Mouse (Mus musculus): ENCODE results near the gene Hdgfl2. TPM values are rescaled to one million over a fixed set of nuclear protein-coding genes. Genes with fewer than 3 reads are reported as not detected.

Gene Hdgfl2
- polyA plus RNA-seq, 1 experiment from 2014 or later = 96.8 TPM

- Histone ChIP-seq H3K9me3 (ENCODE audit: control insufficient read depth, low read length) (no peaks in the 10 kb centered on the region), H3K4me2 (ENCODE audit: low read depth, low read length) (peak overlapping the region; percentile 67), H3K27ac (ENCODE audit: low read depth, low read length) (no peak overlapping the region), H3K27me3 (ENCODE audit: control insufficient read depth, insufficient read depth, low read length) (no peaks in the 10 kb centered on the region), H3K9ac (replicated peaks; ENCODE audit: low read depth, low read length) (peak overlapping the region; percentile 78; the same call in 1 of the 2 replicates), H3K4me1 (ENCODE audit: control insufficient read depth, insufficient read depth, low read length) (peaks cover 9% of the 10 kb centered on the region), H3K36me3 (ENCODE audit: control insufficient read depth, insufficient read depth, low read length) (peaks cover 10% of the 10 kb centered on the region; the same call in 1 of the 2 replicates), H3K4me3 (ENCODE audit: low read depth, low read length) (peak overlapping the region; percentile 81; the same call in 1 of the 2 replicates)
- ATAC-seq (ENCODE audit: low read depth) = no peak
- WGBS = 86% methylated on average over 4 of the region's 4 CpGs
These were observed 44.2 kb upstream of the Hdgfl2 start for GRCm38 (mm10) chr17:56035216-56035615.

DNA sequence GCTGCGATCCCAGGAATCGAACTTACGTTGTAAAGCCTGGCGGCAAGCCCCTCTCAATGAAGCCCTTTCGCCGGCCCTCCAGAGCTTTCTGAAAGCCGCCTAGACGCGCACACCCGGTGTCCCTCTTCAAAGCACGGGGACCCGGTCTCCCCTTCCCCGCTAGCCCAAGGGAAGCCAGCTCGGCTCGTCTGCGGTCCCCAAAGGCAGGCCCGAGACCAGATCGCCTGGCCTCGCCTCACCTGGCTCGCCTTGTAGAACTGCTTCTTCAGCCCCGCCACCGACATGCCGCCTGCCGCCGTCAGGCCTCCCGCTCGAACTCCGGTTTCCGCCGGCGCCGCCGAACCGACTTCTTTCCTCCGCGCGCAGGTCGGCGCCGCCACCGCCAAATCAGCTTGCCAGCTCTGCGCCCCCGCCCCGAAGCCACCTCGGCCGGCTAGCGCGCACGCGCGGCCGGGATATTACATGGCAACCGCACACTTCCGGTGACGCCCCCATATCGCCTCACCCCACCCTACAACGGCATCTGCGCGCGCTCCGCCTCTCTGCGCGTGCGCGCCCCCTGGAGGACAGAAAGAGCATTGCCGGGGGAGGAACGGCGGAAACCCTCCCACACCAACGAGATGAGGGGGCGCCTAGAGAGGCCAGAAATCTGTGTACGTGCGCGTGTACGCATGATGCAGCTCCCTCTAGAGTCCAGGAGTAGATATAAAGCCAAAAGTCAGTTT lies 43.1 kb upstream of the Hdgfl2 start, which contains the start of gene Sh3gl1:
TSS of gene Sh3gl1 (minus strand) at position 460 of the 725 bp plus-strand sequence.
- peak within 1 kb of the TSS; percentile 67 for H3K4me2 ChIP-seq (ENCODE audit: low read depth, low read length)
- peaks cover 15% of the 10 kb centered on the region for H3K4me1 ChIP-seq (ENCODE audit: control insufficient read depth, insufficient read depth, low read length)
- peak within 1 kb of the TSS; percentile 78 for H3K9ac ChIP-seq (replicated peaks; ENCODE audit: low read depth, low read length)
- under 1% methylated on average over 74 of the region's 74 CpGs for WGBS
- peak; percentile 89 for ATAC-seq (ENCODE audit: low read depth)
- H3K36me3 ChIP-seq (ENCODE audit: control insufficient read depth, insufficient read depth, low read length) = peaks cover 10% of the 10 kb centered on the region; the same call in 1 of the 2 replicates
- no peaks in the 10 kb centered on the region for H3K9me3 ChIP-seq (ENCODE audit: control insufficient read depth, low read length)
- peak within 1 kb of the TSS; percentile 83 for H3K27ac ChIP-seq (ENCODE audit: low read depth, low read length)
- no peaks in the 10 kb centered on the region for H3K27me3 ChIP-seq (ENCODE audit: control insufficient read depth, insufficient read depth, low read length)
- peak within 1 kb of the TSS; percentile 81 for H3K4me3 ChIP-seq (ENCODE audit: low read depth, low read length)

DNA sequence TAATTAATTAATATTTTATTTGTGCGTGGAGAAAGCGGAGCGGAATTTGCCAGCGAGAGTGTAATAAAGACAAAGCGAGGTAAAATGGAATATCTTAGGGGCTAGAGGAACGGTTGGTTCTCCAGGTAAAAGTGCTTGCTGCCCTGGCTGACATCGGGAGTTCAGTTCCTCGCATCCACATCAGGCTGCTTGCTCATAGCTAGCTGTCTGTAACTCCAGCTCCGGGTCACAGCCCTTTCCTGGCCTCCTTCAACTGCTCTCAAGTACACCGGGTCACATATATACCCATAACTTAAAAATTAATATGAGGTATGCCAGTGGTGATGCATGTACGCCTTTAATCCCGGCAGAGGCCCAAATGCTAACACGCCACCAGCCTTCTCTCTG lies 42.5 kb upstream of the Hdgfl2 start:
- H3K4me1 ChIP-seq (ENCODE audit: control insufficient read depth, insufficient read depth, low read length) = peaks cover 15% of the 10 kb centered on the region
- peak overlapping the region; percentile 34; the same call in 1 of the 2 replicates for H3K27ac ChIP-seq (ENCODE audit: low read depth, low read length)
- ATAC-seq (ENCODE audit: low read depth) = peak; percentile 32
- H3K4me2 ChIP-seq (ENCODE audit: low read depth, low read length) = peak overlapping the region; percentile 34; the same call in 1 of the 2 replicates
- no peak overlapping the region for H3K9ac ChIP-seq (replicated peaks; ENCODE audit: low read depth, low read length)
- 37% methylated on average over 13 of the region's 13 CpGs for WGBS
- H3K27me3 ChIP-seq (ENCODE audit: control insufficient read depth, insufficient read depth, low read length) = no peaks in the 10 kb centered on the region
- H3K36me3 ChIP-seq (ENCODE audit: control insufficient read depth, insufficient read depth, low read length) = peaks cover 10% of the 10 kb centered on the region; the same call in 1 of the 2 replicates
- H3K4me3 ChIP-seq (ENCODE audit: low read depth, low read length) = peak overlapping the region; percentile 81
- H3K9me3 ChIP-seq (ENCODE audit: control insufficient read depth, low read length) = no peaks in the 10 kb centered on the region

GRCm38 (mm10) chr17:56038583-56039261 lies 40.7 kb upstream of the Hdgfl2 start:
- 82% methylated on average over 8 of the region's 8 CpGs for WGBS
- no peak overlapping the region for H3K27ac ChIP-seq (ENCODE audit: low read depth, low read length)
- no peak overlapping the region for H3K9ac ChIP-seq (replicated peaks; ENCODE audit: low read depth, low read length)
- H3K4me2 ChIP-seq (ENCODE audit: low read depth, low read length) = no peak overlapping the region
- no peaks in the 10 kb centered on the region for H3K9me3 ChIP-seq (ENCODE audit: control insufficient read depth, low read length)
- peaks cover 15% of the 10 kb centered on the region for H3K4me1 ChIP-seq (ENCODE audit: control insufficient read depth, insufficient read depth, low read length)
- H3K4me3 ChIP-seq (ENCODE audit: low read depth, low read length) = no peak overlapping the region
- H3K36me3 ChIP-seq (ENCODE audit: control insufficient read depth, insufficient read depth, low read length) = peaks cover 4% of the 10 kb centered on the region; the same call in 1 of the 2 replicates
- no peak for ATAC-seq (ENCODE audit: low read depth)
- no peaks in the 10 kb centered on the region for H3K27me3 ChIP-seq (ENCODE audit: control insufficient read depth, insufficient read depth, low read length)

GRCm38 (mm10) chr17:56039345-56039744 lies 40.1 kb upstream of the Hdgfl2 start:
- Histone ChIP-seq H3K27ac (ENCODE audit: low read depth, low read length) (no peak overlapping the region), H3K9me3 (ENCODE audit: control insufficient read depth, low read length) (no peaks in the 10 kb centered on the region), H3K4me2 (ENCODE audit: low read depth, low read length) (no peak overlapping the region; the same call in 1 of the 2 replicates), H3K4me1 (ENCODE audit: control insufficient read depth, insufficient read depth, low read length) (peaks cover 15% of the 10 kb centered on the region), H3K4me3 (ENCODE audit: low read depth, low read length) (no peak overlapping the region), H3K9ac (replicated peaks; ENCODE audit: low read depth, low read length) (no peak overlapping the region), H3K27me3 (ENCODE audit: control insufficient read depth, insufficient read depth, low read length) (no peaks in the 10 kb centered on the region), H3K36me3 (ENCODE audit: control insufficient read depth, insufficient read depth, low read length) (no peaks in the 10 kb centered on the region)
- WGBS = 78% methylated on average over 4 of the region's 4 CpGs
- no peak for ATAC-seq (ENCODE audit: low read depth)

GRCm38 (mm10) chr17:56040030-56040856 lies 39.2 kb upstream of the Hdgfl2 start, which contains the start of gene Chaf1a:
TSS of gene Chaf1a (plus strand) at chr17:56040439.
- WGBS = under 1% methylated on average over 67 of the region's 68 CpGs
- Histone ChIP-seq H3K9me3 (ENCODE audit: control insufficient read depth, low read length) (no peaks in the 10 kb centered on the region), H3K4me1 (ENCODE audit: control insufficient read depth, insufficient read depth, low read length) (peaks cover 12% of the 10 kb centered on the region), H3K36me3 (ENCODE audit: control insufficient read depth, insufficient read depth, low read length) (no peaks in the 10 kb centered on the region), H3K4me3 (ENCODE audit: low read depth, low read length) (peak within 1 kb of the TSS; percentile 67), H3K27me3 (ENCODE audit: control insufficient read depth, insufficient read depth, low read length) (no peaks in the 10 kb centered on the region), H3K9ac (replicated peaks; ENCODE audit: low read depth, low read length) (peak within 1 kb of the TSS; percentile 58), H3K4me2 (ENCODE audit: low read depth, low read length) (peak within 1 kb of the TSS; percentile 76), H3K27ac (ENCODE audit: low read depth, low read length) (0 out of 2 replicates have a peak within 1 kb of the TSS, but pooled peaks have one; percentile 16)
- peak; percentile 85 for ATAC-seq (ENCODE audit: low read depth)

DNA sequence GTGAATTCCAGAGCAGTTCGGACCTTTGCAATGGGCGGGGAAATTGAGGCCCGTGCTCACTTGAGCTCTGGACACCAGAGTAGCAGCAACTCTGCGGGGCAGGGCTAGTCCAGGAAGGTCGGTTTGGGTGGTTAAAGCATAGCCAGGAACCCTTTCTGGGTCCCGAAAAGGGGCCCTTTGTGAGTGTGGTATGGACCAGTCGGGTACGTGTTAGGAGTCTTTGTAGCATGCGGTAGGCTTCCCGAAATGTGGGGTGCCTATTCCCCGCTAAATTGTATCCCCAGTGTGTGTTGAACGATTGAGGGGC lies 38.6 kb upstream of the Hdgfl2 start:
- WGBS = 3% methylated on average over 12 of the region's 12 CpGs

DNA sequence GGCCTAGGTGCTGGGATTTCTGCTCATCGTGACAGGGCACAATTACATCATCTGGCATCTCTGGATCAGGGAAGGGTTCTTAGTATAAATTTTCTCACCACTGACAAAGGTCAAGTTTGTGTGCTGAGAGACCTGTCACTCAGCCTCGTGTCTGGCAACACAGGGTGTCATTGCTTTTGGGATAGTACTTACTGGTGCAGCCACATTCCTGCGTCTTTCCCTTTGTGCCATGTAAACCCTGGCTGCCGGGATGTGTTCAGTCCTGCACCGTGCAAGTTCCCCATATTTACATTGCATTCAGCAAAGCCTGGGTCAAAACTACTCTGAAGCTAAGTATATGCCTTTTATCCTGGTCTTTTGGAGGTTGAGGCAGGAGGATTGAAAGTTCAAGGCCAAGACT lies 28.1 kb upstream of the Hdgfl2 start:
- WGBS = 92% methylated on average over 5 of the region's 5 CpGs
- ATAC-seq (ENCODE audit: low read depth) = no peak
- Histone ChIP-seq H3K9ac (replicated peaks; ENCODE audit: low read depth, low read length) (no peak overlapping the region), H3K27me3 (ENCODE audit: control insufficient read depth, insufficient read depth, low read length) (no peaks in the 10 kb centered on the region), H3K4me2 (ENCODE audit: low read depth, low read length) (no peak overlapping the region), H3K9me3 (ENCODE audit: control insufficient read depth, low read length) (no peaks in the 10 kb centered on the region), H3K4me3 (ENCODE audit: low read depth, low read length) (no peak overlapping the region), H3K36me3 (ENCODE audit: control insufficient read depth, insufficient read depth, low read length) (no peaks in the 10 kb centered on the region; the same call in 1 of the 2 replicates), H3K4me1 (ENCODE audit: control insufficient read depth, insufficient read depth, low read length) (no peaks in the 10 kb centered on the region), H3K27ac (ENCODE audit: low read depth, low read length) (no peak overlapping the region)

More for the DNA sequence above, 38.6 kb upstream of the Hdgfl2 start:
- peak overlapping the region; percentile 58; the same call in 1 of the 2 replicates for H3K9ac ChIP-seq (replicated peaks; ENCODE audit: low read depth, low read length)
- H3K27ac ChIP-seq (ENCODE audit: low read depth, low read length) = no peak overlapping the region
- H3K4me2 ChIP-seq (ENCODE audit: low read depth, low read length) = peak overlapping the region; percentile 76
- H3K4me1 ChIP-seq (ENCODE audit: control insufficient read depth, insufficient read depth, low read length) = peaks cover 6% of the 10 kb centered on the region
- no peaks in the 10 kb centered on the region for H3K9me3 ChIP-seq (ENCODE audit: control insufficient read depth, low read length)
- peak overlapping the region; percentile 67 for H3K4me3 ChIP-seq (ENCODE audit: low read depth, low read length)
- H3K27me3 ChIP-seq (ENCODE audit: control insufficient read depth, insufficient read depth, low read length) = no peaks in the 10 kb centered on the region
- no peak for ATAC-seq (ENCODE audit: low read depth)
- no peaks in the 10 kb centered on the region for H3K36me3 ChIP-seq (ENCODE audit: control insufficient read depth, insufficient read depth, low read length)

Data from neural tube, embryonic 14.5 days (tissue).